Comparison of ENCODE assay signal across 8 mouse cellular contexts in genomic region chr1:186705203-186705914, GRCm38 (mm10). TPM values are rescaled to one million over a fixed set of nuclear protein-coding genes. Genes with fewer than 3 reads are reported as not detected.
DNase-seq lines count a peak whose midpoint lies in the region.

No protein-coding gene starts in this region.

- peaks cover 26% of the 10 kb centered on the region for H3K4me1 ChIP-seq in hindbrain, embryonic 10.5 days (replicated peaks)

- no peaks in the 10 kb centered on the region for H3K9me3 ChIP-seq in hindbrain, embryonic 10.5 days

- no peaks in the 10 kb centered on the region for H3K36me3 ChIP-seq in hindbrain, embryonic 10.5 days

- H3K27me3 ChIP-seq in hindbrain, embryonic 10.5 days (ENCODE audit: insufficient read depth, poor library complexity, severe bottlenecking), result peaks cover 46% of the 10 kb centered on the region

- peak overlapping the region; percentile 72 for H3K4me3 ChIP-seq in hindbrain, embryonic 10.5 days

- under 1% methylated on average over 65 of the region's 65 CpGs for WGBS in hindbrain, embryonic 10.5 days

- DNase-seq in MN1 (ENCODE audit: low spot score), result peak; percentile 82
- peak; percentile 11 for DNase-seq in cerebellum, adult 9-11 months
- peak; percentile 39 to 44 for DNase-seq in frontal cortex, postnatal 14 days (ENCODE audit: low spot score in 2 of 2)
- peak; percentile 75 for DNase-seq in hindbrain, embryonic 10.5 days (ENCODE audit: low spot score)
- DNase-seq in layer of hippocampus, postnatal 36 days, result peak; percentile 66 to 68
- DNase-seq in lung, postnatal 14 days, result peak; percentile 70
- peak; percentile 51 for DNase-seq in retina, postnatal 7 days (ENCODE audit: low read depth, low spot score)
- no peak for DNase-seq in T-cell, adult 2 months (ENCODE audit: low spot score)

- peak overlapping the region; percentile 89 for H3K27ac ChIP-seq in hindbrain, embryonic 10.5 days

RNA-seq across cellular contexts. Expression of gene Tgfb2, which starts 0.4 kb away (rescaled TPM):
- polyA plus RNA-seq in hindbrain, embryonic 10.5 days (2016; fragmentation: Nextera tagmentation; extraction: Ambion mirVana), result 13.5 and 16.1 TPM in 2 replicates
- total RNA-seq in layer of hippocampus, postnatal 36 days (2021), result 10 to 100 TPM; 29.7 to 36.0 TPM

RNA-seq across cellular contexts. Expression of gene Rrp15, which starts 43.8 kb away (rescaled TPM):
- polyA plus RNA-seq in hindbrain, embryonic 10.5 days (2016; fragmentation: Nextera tagmentation; extraction: Ambion mirVana), result 63.3 and 77.4 TPM in 2 replicates
- 10 to 100 TPM; 14.7 to 14.8 TPM for total RNA-seq in layer of hippocampus, postnatal 36 days (2021)
